Mouse (Mus musculus) heart, adult 2 months (tissue): ENCODE measurements around the gene Specc1. TPM values are rescaled to one million over a fixed set of nuclear protein-coding genes. Genes with fewer than 3 reads are reported as not detected.
A peak's percentile ranks its signal among the peaks of the same experiment; 100 is the strongest.

Experiments
- DNase-seq, 2 experiments: peaks; one replicate each; pipeline ENCODE4 v3.0.0; 2021
- H3K27ac ChIP-seq: fragments of 200-600 bp; 2 replicates; pipeline ENCODE4 v1.8.1; 2022
- H3K27me3 ChIP-seq: fragments of 200-500 bp; 2 replicates; pipeline ENCODE4 v1.6.1; 2012; ENCODE audit warnings: mild to moderate bottlenecking, low read length, inconsistent platforms, mixed read lengths; ENCODE audit not compliant: control insufficient read depth, insufficient read depth
- H3K36me3 ChIP-seq: fragments of 200-500 bp; 2 replicates; pipeline ENCODE4 v1.6.1; 2012; ENCODE audit warnings: low read length, inconsistent platforms; ENCODE audit not compliant: control insufficient read depth, insufficient read depth
- H3K4me1 ChIP-seq: fragments of 200-500 bp; 2 replicates; pipeline ENCODE4 v1.6.1; 2011; ENCODE audit warnings: low read length; ENCODE audit not compliant: control insufficient read depth, insufficient read depth
- H3K4me3 ChIP-seq: fragments of 200-600 bp; 2 replicates; pipeline ENCODE4 v1.8.1; 2022
- H3K79me2 ChIP-seq: fragments of 200-500 bp; replicated peaks from 2 replicates; pipeline ENCODE4 v1.6.1; 2012; ENCODE audit warnings: mild to moderate bottlenecking, inconsistent platforms, low read length, moderate library complexity, mixed read lengths; ENCODE audit not compliant: control insufficient read depth, insufficient read depth
- H3K9ac ChIP-seq: fragments of 200-500 bp; 2 replicates; pipeline ENCODE4 v1.6.1; 2012; ENCODE audit warnings: low read depth, mild to moderate bottlenecking, control low read depth, inconsistent platforms, low read length, mixed read lengths
- CTCF ChIP-seq: fragments of 200-600 bp; IDR thresholded peaks from 2 replicates; pipeline ENCODE4 v1.8.1; 2022; ENCODE audit warnings: antibody characterized with exemption, mild to moderate bottlenecking, moderate library complexity
- EP300 ChIP-seq: fragments of 200-500 bp; IDR thresholded peaks from 2 replicates; pipeline ENCODE4 v1.6.1; 2011; ENCODE audit warnings: low read depth, low read length, control low read depth; ENCODE audit not compliant: insufficient read depth
- POLR2A ChIP-seq: fragments of 200-500 bp; IDR thresholded peaks from 2 replicates; pipeline ENCODE4 v1.6.1; 2011; ENCODE audit warnings: mild to moderate bottlenecking, low read depth, low read length, control low read depth; ENCODE audit not compliant: insufficient read depth
- WGBS: fragments of 180-500 bp; shearing (Covaris S2); methylation state at CpG from one replicate; pipeline ENCODE4 v1.1.7; 2018; 5-methylcytosine and 5-hydroxymethylcytosine counted together
- intact Hi-C: fragments of 180-260 bp; cut with DNase I; formaldehyde crosslinking; loops from one replicate; pipeline ENCODE4 v1.15.1; 2025
- polyA plus RNA-seq: library from polyadenylated mRNA; depleted of rRNA; stranded (reverse); fragments of >200 nt; gene quantifications from 2 replicates; pipeline ENCODE4 v1.2.3, GENCODE M21; 2012
- total RNA-seq, 2 experiments: library from RNA; stranded (reverse); gene quantifications; 2 replicates each; pipeline ENCODE4 v1.2.3; 2021

Gene Specc1
- total and polyA plus RNA-seq, 3 experiments, result 3.5 to 21.6 (median 4.6) TPM

- TF ChIP-seq CTCF (no peak), EP300 (no peak), POLR2A (no peak)
- H3K9ac ChIP-seq, result peak overlapping the region; percentile 73
- peaks cover 5% of the 10 kb centered on the region; the same call in 1 of the 2 replicates for H3K36me3 ChIP-seq
- no peak for DNase-seq
- H3K27ac ChIP-seq, result peak overlapping the region; percentile 99
- peak overlapping the region; percentile 97 for H3K4me3 ChIP-seq
- H3K79me2 ChIP-seq, result peaks cover 4% of the 10 kb centered on the region
- peaks cover 3% of the 10 kb centered on the region for H3K4me1 ChIP-seq
- intact Hi-C loops, result loop anchor here (5.0 kb wide), 1 partner anchor 1394 kb away; the partner anchor contains the start of gene Alkbh5
- H3K27me3 ChIP-seq, result no peaks in the 10 kb centered on the region
- WGBS, result 18% methylated on average over 11 of the region's 11 CpGs
These were observed 25.6 kb upstream of the Specc1 start for GRCm38 (mm10) chr11:61930640-61931586.

- no peaks in the 10 kb centered on the region for H3K4me1 ChIP-seq
- WGBS, result 97% methylated on average over 1 of the region's 1 CpGs
- no peak overlapping the region for H3K4me3 ChIP-seq
These were observed 18.8 kb upstream of the Specc1 start for GRCm38 (mm10) chr11:61937761-61938160.

GRCm38 (mm10) chr11:61942903-61943302 lies 13.7 kb upstream of the Specc1 start:
- Histone ChIP-seq H3K27me3 (no peaks in the 10 kb centered on the region), H3K27ac (no peak overlapping the region), H3K4me1 (no peaks in the 10 kb centered on the region), H3K4me3 (no peak overlapping the region), H3K9ac (no peak overlapping the region), H3K36me3 (no peaks in the 10 kb centered on the region), H3K79me2 (no peaks in the 10 kb centered on the region)
- 67% methylated on average over 2 of the region's 2 CpGs for WGBS
- no peak for DNase-seq
- intact Hi-C loops, result no loop called here
- no peak for TF ChIP-seq EP300
- TF ChIP-seq CTCF, result no peak
- TF ChIP-seq POLR2A, result no peak

More at GRCm38 (mm10) chr11:61937761-61938160, 18.8 kb upstream of the Specc1 start:
- TF ChIP-seq EP300, result no peak
- no peak for TF ChIP-seq POLR2A
- TF ChIP-seq CTCF, result no peak
- no peaks in the 10 kb centered on the region for H3K36me3 ChIP-seq
- no peak overlapping the region for H3K9ac ChIP-seq
- H3K27ac ChIP-seq, result no peak overlapping the region
- no peak for DNase-seq
- H3K27me3 ChIP-seq, result no peaks in the 10 kb centered on the region
- no peaks in the 10 kb centered on the region for H3K79me2 ChIP-seq
- intact Hi-C loops, result no loop called here

GRCm38 (mm10) chr11:61944417-61944816 lies 12.1 kb upstream of the Specc1 start:
- no peak for DNase-seq
- no peak for TF ChIP-seq CTCF
- TF ChIP-seq EP300, result no peak
- TF ChIP-seq POLR2A, result no peak
- H3K27ac ChIP-seq, result no peak overlapping the region
- no peak overlapping the region for H3K4me3 ChIP-seq
- H3K36me3 ChIP-seq, result no peaks in the 10 kb centered on the region
- no peaks in the 10 kb centered on the region for H3K4me1 ChIP-seq
- no peaks in the 10 kb centered on the region for H3K79me2 ChIP-seq
- 69% methylated on average over 9 of the region's 9 CpGs for WGBS
- intact Hi-C loops, result no loop called here
- H3K9ac ChIP-seq, result no peak overlapping the region
- H3K27me3 ChIP-seq, result no peaks in the 10 kb centered on the region

GRCm38 (mm10) chr11:61946608-61947007 lies 10.0 kb upstream of the Specc1 start:
- Histone ChIP-seq H3K27ac (no peak overlapping the region), H3K9ac (no peak overlapping the region), H3K79me2 (no peaks in the 10 kb centered on the region), H3K27me3 (no peaks in the 10 kb centered on the region), H3K4me3 (no peak overlapping the region), H3K4me1 (peaks cover 2% of the 10 kb centered on the region), H3K36me3 (no peaks in the 10 kb centered on the region)
- intact Hi-C loops, result no loop called here
- DNase-seq, result no peak
- 90% methylated on average over 4 of the region's 4 CpGs for WGBS
- TF ChIP-seq CTCF, result no peak
- TF ChIP-seq POLR2A, result no peak
- TF ChIP-seq EP300, result no peak

GRCm38 (mm10) chr11:61949315-61949714 lies 7.2 kb upstream of the Specc1 start:
- intact Hi-C loops, result loop anchor here (2.0 kb wide), 1 partner anchor 95 kb away; no protein-coding TSS in a partner anchor
- 2% methylated on average over 3 of the region's 3 CpGs for WGBS
- Histone ChIP-seq H3K9ac (no peak overlapping the region), H3K36me3 (no peaks in the 10 kb centered on the region), H3K4me1 (peaks cover 2% of the 10 kb centered on the region), H3K27me3 (no peaks in the 10 kb centered on the region), H3K27ac (no peak overlapping the region), H3K4me3 (no peak overlapping the region), H3K79me2 (no peaks in the 10 kb centered on the region)
- TF ChIP-seq EP300, result no peak
- TF ChIP-seq CTCF, result peak; percentile 66
- peak; percentile 22 to 30 for DNase-seq
